Mouse (Mus musculus): ENCODE results near the gene Fbxl8.
A peak's percentile ranks its signal among the peaks of the same experiment; 100 is the strongest.
"Not testable (repeated sequence)": the region's sequence is repeated elsewhere in the genome, so short reads cannot be mapped to it uniquely, and the experiment has no call there.

Gene Fbxl8

DNA sequence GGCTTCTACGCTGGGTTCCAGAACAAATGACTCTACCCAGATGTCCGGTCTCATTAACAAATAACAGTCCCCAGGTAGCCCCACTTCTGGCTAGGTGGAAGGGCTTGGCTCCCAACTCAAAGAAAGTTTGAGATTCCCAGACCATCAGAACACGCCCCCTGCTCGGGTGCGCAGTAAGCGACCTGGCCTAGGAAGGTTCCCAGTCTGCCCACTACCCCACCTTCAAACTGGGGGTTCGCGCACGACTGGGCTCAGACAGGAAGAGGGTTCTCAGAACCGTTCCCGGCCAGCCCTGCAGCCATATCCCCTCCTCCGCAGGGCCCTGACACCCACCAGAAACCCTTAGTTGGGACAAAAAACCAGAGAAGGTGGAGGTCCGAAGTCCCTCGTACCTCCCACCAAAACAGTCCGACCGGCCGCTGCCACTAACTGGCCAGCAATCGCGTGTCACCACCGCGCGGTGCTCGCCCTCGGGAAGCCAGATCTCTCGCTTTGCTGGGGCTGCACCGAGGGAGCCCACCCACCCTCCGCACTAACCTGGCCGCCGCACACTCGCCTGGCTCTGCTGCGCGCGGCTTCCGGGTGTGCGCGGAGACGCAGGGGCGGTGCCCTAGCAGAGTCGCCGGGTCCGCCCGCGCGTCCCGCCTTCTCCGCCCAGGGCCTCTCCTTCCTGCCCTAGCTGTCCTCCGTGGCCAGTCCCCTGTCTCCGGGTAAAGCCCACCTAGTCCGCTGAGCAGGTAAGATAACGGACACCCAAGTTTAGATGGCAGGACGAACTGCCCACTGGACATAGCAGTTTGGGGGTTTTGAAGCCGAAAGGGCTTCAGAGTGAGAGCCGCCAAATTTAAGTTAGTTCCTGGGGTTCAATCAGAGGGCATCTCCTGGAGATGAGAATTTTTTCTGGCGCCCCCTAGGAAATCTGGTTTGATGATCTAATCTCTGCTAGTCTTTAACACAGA, at the start of gene Fbxl8, which contains the start of gene Tradd:
Gene Fbxl8 (plus strand): TSS at position 625 of the 959 bp plus-strand sequence.
Gene Tradd (minus strand): TSS at position 586 of the 959 bp plus-strand sequence.
- no peak for DNase-seq (ENCODE audit: low spot score in 2 of 2)

DNA sequence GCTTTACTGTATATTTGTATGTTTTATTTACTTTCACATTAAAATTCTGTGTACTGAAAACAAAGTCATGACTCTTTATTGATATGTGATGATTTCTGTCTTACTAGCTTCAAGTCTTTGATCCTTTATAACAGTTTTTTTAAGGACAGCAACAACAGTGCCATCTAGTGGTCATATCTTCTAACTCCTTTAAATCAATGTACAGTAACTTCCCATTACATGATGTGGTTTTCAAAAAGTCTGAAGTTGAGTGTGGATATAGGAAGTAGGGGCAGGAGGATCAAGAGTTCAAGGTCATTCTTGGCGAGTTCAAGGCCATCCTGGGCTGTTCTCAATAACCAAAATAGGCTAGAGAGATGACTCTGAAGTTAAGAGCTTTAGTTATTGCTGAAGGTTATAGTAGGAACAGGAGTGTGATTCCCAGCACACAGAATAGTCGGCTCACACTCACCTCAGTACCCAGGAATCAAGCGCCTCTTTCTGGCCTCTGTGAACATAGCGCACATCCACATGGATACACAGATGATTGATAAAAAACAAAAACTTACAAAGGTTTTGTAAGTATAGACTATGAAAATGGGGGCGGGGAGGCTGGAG, 46.4 kb upstream of the Fbxl8 start:
- no peak for DNase-seq (ENCODE audit: low spot score in 2 of 2)

DNA sequence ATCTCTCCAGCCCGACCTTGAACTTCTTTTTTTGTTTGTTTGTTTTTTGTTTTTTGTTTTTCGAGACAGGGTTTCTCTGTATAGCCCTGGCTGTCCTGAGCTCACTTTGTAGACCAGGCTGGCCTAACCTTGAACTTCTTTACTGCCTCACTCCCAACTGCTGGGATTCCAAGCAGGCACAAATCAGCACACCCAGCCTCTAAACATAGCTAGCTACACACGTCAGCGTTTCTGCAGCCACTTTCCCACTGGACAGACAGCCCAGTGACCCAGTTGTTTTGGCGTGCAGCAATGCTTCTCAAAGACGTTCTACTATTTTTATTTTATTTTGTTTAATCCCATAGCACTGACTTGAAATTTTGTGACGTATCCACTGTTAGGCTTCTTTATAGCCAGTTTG, 40.6 kb upstream of the Fbxl8 start:
- no peak for DNase-seq (ENCODE audit: low spot score in 2 of 2)

DNA sequence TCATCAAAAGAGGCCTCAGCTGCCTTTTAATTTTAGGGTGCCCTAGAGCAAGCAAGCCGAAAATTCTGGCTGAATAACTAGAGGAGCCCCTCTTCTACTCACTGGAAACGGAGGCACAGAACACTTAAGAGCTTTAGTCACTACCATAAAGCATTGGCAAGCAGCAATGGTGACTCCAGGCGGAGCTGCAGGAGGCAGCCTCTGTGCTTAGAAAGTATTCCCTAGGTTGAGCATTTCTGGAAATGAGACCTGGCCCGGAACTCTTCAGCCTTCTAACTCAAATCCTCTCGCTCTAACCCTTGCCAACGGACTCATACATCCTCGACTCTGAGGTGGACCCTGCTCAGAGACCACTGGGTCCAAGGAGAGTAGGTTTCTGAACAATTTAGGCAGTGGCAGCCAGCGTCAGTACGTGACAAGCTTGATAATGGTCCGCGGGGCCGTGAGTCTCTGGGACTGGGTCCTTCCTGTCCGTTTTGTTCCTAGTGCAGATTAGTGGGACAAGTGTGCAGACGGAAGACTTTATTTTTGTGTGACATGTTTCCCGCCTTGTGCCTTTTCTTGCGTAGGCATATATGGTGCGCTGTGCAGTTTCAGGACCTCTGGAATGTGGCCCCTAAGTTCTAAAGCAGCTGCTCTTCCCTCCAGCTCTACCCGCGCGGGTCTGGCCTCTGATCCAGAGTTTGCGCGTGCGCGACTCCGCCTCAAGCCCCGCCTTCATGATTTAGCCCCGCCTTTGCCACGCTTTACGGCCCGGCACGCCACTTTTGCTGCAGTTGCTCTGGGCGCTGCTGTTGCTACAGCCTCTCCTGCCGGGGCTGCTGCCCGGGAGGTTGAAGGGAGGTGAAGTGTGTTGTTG, 39.8 kb upstream of the Fbxl8 start, which contains the start of gene D230025D16Rik:
Gene D230025D16Rik (plus strand): TSS at position 733 of the 859 bp plus-strand sequence.
- peak; percentile 86 to 93 for DNase-seq (ENCODE audit: low spot score in 2 of 2)

DNA sequence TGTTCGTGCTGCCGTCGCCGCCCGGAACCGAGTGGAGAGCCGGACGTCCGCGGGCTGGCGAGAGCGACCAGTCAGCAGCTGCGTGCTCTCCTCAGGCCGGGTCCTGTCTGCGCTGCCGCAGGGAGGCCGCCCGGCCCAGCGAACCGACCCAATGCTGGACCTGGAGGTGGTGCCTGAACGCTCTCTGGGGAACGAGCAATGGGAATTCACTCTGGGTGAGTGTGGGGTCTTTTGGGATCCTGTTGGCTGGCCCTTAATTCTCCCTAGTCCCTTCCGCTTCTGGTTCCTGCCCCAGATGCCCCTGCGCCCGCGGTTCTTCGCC, 39.2 kb upstream of the Fbxl8 start:
- DNase-seq (ENCODE audit: low spot score in 2 of 2): no peak

GRCm38 (mm10) chr8:105225917-105226316, 38.5 kb upstream of the Fbxl8 start:
- no peak for DNase-seq (ENCODE audit: low spot score in 2 of 2)

GRCm38 (mm10) chr8:105231503-105232320, 32.7 kb upstream of the Fbxl8 start:
- no peak for DNase-seq (ENCODE audit: low spot score in 2 of 2)

DNA sequence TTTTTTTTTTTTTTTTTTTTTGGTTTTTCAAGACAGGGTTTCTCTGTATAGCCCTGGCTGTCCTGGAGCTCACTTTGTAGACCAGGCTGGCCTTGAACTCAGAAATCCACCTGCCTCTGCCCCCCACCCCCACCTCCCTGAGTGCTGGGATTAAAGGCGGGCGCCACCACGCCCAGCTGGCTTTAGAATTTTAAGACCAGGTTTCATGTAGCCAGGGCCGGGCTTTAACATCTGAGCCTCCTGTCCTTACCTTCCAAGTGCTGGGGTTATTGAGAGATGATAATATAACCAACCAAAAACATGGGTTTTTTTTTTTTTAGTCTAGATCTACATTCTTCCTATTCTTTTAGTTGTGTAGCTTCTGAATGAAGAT, 32.1 kb upstream of the Fbxl8 start:
- DNase-seq (ENCODE audit: low spot score in 2 of 2): not testable (repeated sequence)

GRCm38 (mm10) chr8:105233126-105233935, 31.1 kb upstream of the Fbxl8 start:
- DNase-seq (ENCODE audit: low spot score in 2 of 2): no peak

DNA sequence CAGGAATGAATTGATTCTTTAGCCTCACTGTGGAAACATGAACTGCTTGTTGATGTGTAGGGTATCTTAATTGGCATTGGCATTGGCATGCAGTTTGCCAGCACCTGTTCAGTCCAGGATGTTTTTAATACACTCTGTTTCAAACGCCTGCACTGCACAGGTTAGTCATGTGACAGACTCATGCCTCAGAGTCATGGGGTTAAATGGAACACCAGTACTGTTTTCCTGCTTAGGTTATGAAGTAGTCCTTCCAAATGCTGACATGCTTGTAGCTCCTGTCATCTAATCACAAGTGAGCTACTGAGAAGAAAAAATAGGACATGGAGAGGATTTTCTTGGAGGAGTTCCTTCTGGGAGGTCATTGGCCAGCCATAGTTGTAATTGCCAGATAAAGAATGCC, 29.2 kb upstream of the Fbxl8 start:
- DNase-seq (ENCODE audit: low spot score in 2 of 2): no peak

GRCm38 (mm10) chr8:105237442-105238142, 26.9 kb upstream of the Fbxl8 start:
- no peak for DNase-seq (ENCODE audit: low spot score in 2 of 2)

DNA sequence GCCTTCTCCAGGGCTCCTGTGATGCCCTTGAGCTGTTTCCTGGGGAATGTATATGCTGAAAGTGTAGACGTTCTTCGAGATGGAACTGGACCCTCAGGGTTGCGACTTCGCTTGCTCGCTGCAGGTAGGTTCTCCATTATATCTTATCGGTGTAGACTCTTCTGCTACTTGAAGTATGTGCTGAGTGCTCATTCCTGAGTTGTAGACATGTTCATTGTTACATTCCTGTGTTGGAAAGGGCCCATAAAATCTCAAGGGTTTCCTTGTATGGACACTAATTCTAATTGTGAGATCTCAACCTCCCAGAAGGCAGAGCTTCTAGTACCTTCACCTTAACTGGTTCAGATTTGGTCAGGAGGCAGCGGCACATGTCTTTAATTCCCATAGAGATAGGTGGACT, 23.4 kb upstream of the Fbxl8 start:
- no peak for DNase-seq (ENCODE audit: low spot score in 2 of 2)

DNA sequence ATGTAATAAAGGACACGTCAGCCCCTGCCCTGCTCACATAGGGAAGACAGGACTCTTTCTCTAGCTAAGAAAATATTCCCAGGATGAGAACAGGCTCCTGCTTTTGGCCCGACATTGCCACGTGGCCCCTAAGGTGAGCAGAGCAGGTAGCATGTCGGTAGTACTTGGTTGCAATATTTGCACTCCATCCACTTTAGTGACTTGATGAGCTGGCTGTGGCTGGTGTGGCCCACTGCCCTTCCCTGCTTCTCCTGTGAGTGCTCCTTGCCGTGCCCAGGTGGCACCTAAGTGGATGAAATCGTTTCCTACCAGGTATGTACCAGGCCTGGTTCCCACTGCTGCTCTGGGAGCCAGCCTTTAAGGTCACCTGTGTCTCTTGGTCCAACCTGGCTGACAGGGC, 12.5 kb upstream of the Fbxl8 start:
- no peak for DNase-seq (ENCODE audit: low spot score in 2 of 2)

DNA sequence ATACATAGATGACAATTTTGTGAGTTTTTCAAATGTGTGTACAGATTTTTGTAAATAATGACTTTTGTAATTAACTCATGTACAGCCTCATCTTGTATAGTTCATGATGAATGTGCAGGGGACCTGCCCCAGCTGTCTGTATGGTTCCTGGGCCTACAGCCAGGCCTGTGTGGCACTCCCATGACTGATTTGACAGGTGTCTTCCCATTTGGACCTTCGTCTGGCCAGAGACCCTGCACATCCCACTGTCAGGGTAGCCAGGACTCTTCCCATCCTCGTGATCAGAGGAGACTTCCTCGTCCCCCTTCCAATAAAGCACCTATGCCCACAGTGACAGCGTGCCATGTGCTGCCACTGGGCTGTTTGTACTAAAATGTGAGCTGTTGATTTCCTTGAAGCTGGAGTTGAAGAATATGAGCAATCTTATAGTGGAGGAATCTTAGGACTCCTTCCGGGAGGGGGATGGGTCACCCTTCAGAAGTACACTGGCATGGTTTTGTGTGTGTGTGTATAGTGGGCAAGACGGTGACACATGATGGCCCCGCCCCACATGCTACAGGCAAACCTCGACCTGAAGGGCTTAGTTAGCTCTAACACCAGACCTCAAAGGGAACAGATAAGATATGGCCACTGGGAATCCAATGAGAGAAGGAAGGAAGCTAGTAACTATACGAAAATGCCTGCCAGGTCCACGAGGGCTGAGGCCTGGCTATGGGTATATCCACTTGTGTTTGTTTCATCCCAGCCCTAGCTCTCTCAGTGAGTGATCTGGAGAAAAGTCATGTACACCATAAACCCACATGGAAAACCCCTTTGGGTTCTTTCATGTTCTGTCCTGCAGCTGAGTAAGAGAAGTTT, 11.5 kb upstream of the Fbxl8 start:
- DNase-seq (ENCODE audit: low spot score in 2 of 2): no peak

GRCm38 (mm10) chr8:105253766-105254151, 10.7 kb upstream of the Fbxl8 start:
- no peak for DNase-seq (ENCODE audit: low spot score in 2 of 2)

DNA sequence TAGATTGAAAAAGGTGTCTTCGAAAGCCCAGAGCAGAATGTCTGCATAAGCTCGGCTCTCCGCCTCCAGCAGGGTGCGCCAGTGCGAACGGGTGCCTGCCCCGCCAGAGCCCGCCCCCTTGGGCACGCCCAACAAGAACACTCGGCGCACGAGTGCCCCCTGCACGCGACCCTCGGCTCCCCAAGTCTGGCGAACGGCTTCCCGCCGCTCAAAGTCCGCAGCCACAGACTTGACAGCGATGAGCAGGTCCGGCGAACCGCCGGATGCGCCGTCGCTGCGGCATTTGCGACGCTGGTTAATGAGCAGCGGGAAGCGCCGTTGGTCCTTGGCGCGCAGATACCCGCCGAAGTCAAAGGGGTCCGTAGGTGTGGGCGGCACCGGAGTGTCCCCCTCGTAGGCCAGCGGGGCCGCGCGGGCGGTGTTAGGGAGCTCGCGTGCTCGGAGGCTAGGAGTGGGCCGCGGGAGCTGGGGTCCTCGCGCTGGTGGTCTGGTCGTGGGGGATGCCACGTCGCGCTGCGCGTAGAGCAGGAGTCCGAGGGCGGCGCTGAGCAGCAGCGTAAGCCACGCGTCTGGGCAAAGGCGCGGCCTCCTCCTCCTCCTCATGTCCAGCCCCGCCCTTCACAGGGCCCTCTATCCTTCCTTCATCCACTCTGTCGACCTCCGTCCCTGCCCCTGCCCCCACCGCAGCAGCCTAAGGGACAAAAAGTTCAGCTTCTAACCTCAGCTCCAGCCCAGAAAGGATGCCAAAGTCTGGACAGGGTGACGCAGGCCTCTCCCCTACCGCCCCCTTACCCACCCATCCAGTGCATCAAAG, 10.1 kb upstream of the Fbxl8 start:
- DNase-seq (ENCODE audit: low spot score in 2 of 2): peak; percentile 84 to 94

- DNase-seq (ENCODE audit: low spot score in 2 of 2): no peak
Measured at GRCm38 (mm10) chr8:105254966-105255350, 9.5 kb upstream of the Fbxl8 start, which contains the start of gene B3gnt9. TSS of gene B3gnt9 (minus strand) at chr8:105255153.
